Mouse (Mus musculus) neural tube, embryonic 13.5 days (tissue): ENCODE results near the gene Lsm10. TPM values are rescaled to one million over a fixed set of nuclear protein-coding genes. Genes with fewer than 3 reads are reported as not detected.

Source experiments
- ATAC-seq: fragments of 200-750 bp; cut with Nextera tagmentation; 2 replicates; pipeline ENCODE4 v1.8.0; 2017; ENCODE audit warnings: low read depth, mild to moderate bottlenecking, moderate TSS enrichment, moderate library complexity
- H3K27ac ChIP-seq: fragments of 300-500 bp; sonication (generic); replicated peaks from 2 replicates; pipeline ENCODE4 v1.5.1; 2015; ENCODE audit warnings: moderate library complexity, mild to moderate bottlenecking, inconsistent platforms
- H3K27me3 ChIP-seq: fragments of 300-500 bp; sonication (generic); 2 replicates; pipeline ENCODE4 v1.6.1; 2015; ENCODE audit warnings: mild to moderate bottlenecking, inconsistent platforms
- H3K36me3 ChIP-seq: fragments of 300-500 bp; sonication (generic); 2 replicates; pipeline ENCODE4 v1.6.1; 2015; ENCODE audit warnings: mild to moderate bottlenecking, inconsistent platforms
- H3K4me1 ChIP-seq: fragments of 300-500 bp; sonication (generic); replicated peaks from 2 replicates; pipeline ENCODE4 v1.6.1; 2015; ENCODE audit warnings: inconsistent platforms
- H3K4me2 ChIP-seq: fragments of 300-500 bp; sonication (generic); 2 replicates; pipeline ENCODE4 v1.6.1; 2015; ENCODE audit warnings: inconsistent platforms, mild to moderate bottlenecking, moderate library complexity
- H3K4me3 ChIP-seq: fragments of 300-500 bp; sonication (generic); 2 replicates; pipeline ENCODE4 v1.5.1; 2015; ENCODE audit warnings: mild to moderate bottlenecking, inconsistent platforms
- H3K9ac ChIP-seq: fragments of 300-500 bp; sonication (generic); 2 replicates; pipeline ENCODE4 v1.6.1; 2015; ENCODE audit warnings: moderate library complexity, mild to moderate bottlenecking, inconsistent platforms
- H3K9me3 ChIP-seq: fragments of 300-500 bp; sonication (generic); 2 replicates; pipeline ENCODE4 v1.6.1; 2016; ENCODE audit warnings: inconsistent platforms
- WGBS: fragments of 180-500 bp; shearing (Covaris S2); methylation state at CpG from one replicate; pipeline ENCODE4 v1.1.7; 2015; 5-methylcytosine and 5-hydroxymethylcytosine counted together
- polyA plus RNA-seq: library from polyadenylated mRNA; unstranded; fragments of >200 nt; fragmentation: Nextera tagmentation; extraction: Ambion mirVana; gene quantifications from 2 replicates; pipeline ENCODE4 v1.2.1, GENCODE M21; 2015

Lsm10 gene
- polyA plus RNA-seq, 1 experiment from 2014 or later = 47.7 TPM

- Histone ChIP-seq H3K4me2 (no peak overlapping the region), H3K27me3 (no peaks in the 10 kb centered on the region), H3K27ac (no peak overlapping the region), H3K36me3 (peaks cover 5% of the 10 kb centered on the region; the same call in 1 of the 2 replicates), H3K9me3 (no peaks in the 10 kb centered on the region), H3K4me3 (no peak overlapping the region), H3K4me1 (peaks cover 47% of the 10 kb centered on the region), H3K9ac (no peak overlapping the region)
- no peak for ATAC-seq
- 88% methylated on average over 3 of the region's 3 CpGs for WGBS
These were observed 4.3 kb downstream of the Lsm10 start for GRCm38 (mm10) chr4:126100764-126101163.

DNA sequence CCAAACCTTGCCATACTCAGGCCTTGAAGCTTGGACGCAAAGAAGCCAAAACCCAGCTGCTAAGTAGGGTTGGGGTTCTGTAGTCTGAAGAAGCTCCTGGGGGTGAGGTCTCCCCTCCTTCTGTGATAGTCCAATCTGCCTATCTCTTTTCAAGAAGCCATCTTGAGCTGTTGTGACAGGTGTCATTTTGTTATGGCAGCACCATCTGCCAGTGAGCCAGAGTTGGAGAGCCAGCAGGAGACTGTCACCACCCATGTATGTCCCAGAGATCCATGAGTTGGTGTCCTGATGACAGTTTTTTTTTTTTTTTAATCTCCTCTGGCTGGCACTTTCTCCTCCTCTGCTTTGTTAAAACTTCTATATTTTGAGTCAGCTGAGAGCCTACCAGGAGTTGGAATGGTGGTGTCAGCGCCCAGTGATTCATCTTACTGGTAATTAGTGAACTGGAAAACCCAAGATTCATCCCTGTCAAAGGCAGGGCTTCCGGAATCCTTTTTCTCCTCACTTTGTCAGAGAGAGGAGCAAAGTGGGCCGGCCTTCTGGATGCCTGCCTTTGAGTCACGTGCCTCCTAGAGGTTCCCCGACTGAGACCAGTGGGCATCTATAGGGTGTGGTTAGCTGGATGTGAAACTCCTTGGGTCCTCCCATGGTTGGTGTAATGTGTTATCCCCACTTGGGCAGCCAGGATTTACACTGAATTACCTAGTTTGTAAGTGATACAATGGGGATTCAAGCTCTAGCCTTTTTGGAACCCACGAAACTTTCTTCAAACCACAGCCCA lies 5.8 kb downstream of the Lsm10 start:
- Histone ChIP-seq H3K27ac (peak overlapping the region; percentile 91), H3K4me1 (peaks cover 51% of the 10 kb centered on the region), H3K4me3 (peak overlapping the region; percentile 92; the same call in 1 of the 2 replicates), H3K36me3 (peaks cover 5% of the 10 kb centered on the region; the same call in 1 of the 2 replicates), H3K9me3 (no peaks in the 10 kb centered on the region), H3K4me2 (peak overlapping the region; percentile 98), H3K9ac (0 out of 2 replicates have a peak overlapping the region, but pooled peaks have one; percentile 62), H3K27me3 (no peaks in the 10 kb centered on the region)
- no peak for ATAC-seq
- WGBS = 32% methylated on average over 7 of the region's 7 CpGs

DNA sequence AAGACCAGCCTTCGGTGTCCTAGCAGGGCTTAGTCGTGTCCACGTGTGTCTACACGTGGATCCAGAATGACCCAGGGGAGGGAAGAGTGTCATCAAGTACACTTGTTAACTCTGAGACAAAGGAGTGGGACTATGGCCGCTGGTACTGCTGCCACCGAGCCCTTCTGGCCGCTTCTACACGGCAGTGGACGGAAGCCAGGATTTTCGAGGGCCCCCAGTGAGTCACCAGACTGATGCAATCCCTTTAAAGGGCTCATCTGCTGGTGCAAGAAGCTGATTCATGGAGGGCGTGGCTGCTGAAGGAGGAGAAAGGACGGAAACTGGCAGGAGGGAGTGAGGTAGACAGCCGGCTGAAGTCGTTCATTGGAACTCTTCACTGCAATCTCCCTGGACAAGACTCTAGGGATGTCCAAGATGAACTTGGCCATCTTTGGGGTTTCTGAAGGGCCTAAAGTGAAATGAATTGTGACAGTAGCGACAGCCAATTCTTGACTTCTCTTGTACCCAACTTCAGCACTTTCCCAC lies 6.7 kb downstream of the Lsm10 start:
- peak; percentile 62 for ATAC-seq
- H3K36me3 ChIP-seq = peaks cover 5% of the 10 kb centered on the region; the same call in 1 of the 2 replicates
- no peaks in the 10 kb centered on the region for H3K27me3 ChIP-seq
- WGBS = under 1% methylated on average over 15 of the region's 15 CpGs
- H3K9ac ChIP-seq = peak overlapping the region; percentile 62
- peaks cover 48% of the 10 kb centered on the region for H3K4me1 ChIP-seq
- peak overlapping the region; percentile 92 for H3K4me3 ChIP-seq
- peak overlapping the region; percentile 98 for H3K4me2 ChIP-seq
- no peaks in the 10 kb centered on the region for H3K9me3 ChIP-seq
- H3K27ac ChIP-seq = peak overlapping the region; percentile 91

DNA sequence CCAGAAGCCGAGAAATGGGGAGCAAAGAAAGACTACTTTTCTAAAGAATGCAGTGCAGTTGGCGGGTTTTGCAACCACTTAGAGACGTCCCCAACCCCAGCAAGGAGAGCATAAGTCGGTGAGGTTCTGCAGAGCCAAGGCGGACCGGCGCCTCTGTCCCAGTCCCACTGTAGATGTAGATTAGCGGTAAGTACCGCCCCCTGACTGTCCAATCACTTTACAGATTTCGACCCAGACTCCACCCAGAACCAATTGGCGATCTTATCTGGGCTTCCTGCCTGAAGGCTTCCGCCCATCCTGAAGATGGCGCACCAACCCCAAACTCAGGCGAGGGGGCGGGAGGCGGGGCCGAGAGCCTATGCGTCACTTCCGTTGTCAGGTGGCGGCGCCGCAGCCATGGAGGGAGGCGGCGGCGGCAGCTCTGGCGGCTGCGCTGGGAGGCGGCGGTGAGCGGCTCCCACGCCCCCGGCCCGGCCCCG lies 7.2 kb downstream of the Lsm10 start, which contains the start of gene Stk40:
Gene Stk40, plus strand, starts transcription at position 368 of the 479 bp plus-strand sequence.
- no peaks in the 10 kb centered on the region for H3K9me3 ChIP-seq
- peak within 1 kb of the TSS; percentile 94 for H3K9ac ChIP-seq
- WGBS = under 1% methylated on average over 31 of the region's 34 CpGs
- H3K4me1 ChIP-seq = peaks cover 53% of the 10 kb centered on the region
- ATAC-seq = peak; percentile 97
- peaks cover 5% of the 10 kb centered on the region; the same call in 1 of the 2 replicates for H3K36me3 ChIP-seq
- peak within 1 kb of the TSS; percentile 92 for H3K4me3 ChIP-seq
- H3K27me3 ChIP-seq = no peaks in the 10 kb centered on the region
- peak within 1 kb of the TSS; percentile 91 for H3K27ac ChIP-seq
- peak within 1 kb of the TSS; percentile 98 for H3K4me2 ChIP-seq

GRCm38 (mm10) chr4:126104261-126105075 lies 8.0 kb downstream of the Lsm10 start:
- peak; percentile 55 for ATAC-seq
- H3K27me3 ChIP-seq = no peaks in the 10 kb centered on the region
- peak overlapping the region; percentile 92 for H3K4me3 ChIP-seq
- peak overlapping the region; percentile 98 for H3K4me2 ChIP-seq
- WGBS = 4% methylated on average over 34 of the region's 34 CpGs
- H3K36me3 ChIP-seq = no peaks in the 10 kb centered on the region
- H3K9ac ChIP-seq = peak overlapping the region; percentile 94
- peak overlapping the region; percentile 71 for H3K27ac ChIP-seq
- H3K9me3 ChIP-seq = no peaks in the 10 kb centered on the region
- H3K4me1 ChIP-seq = peaks cover 60% of the 10 kb centered on the region

DNA sequence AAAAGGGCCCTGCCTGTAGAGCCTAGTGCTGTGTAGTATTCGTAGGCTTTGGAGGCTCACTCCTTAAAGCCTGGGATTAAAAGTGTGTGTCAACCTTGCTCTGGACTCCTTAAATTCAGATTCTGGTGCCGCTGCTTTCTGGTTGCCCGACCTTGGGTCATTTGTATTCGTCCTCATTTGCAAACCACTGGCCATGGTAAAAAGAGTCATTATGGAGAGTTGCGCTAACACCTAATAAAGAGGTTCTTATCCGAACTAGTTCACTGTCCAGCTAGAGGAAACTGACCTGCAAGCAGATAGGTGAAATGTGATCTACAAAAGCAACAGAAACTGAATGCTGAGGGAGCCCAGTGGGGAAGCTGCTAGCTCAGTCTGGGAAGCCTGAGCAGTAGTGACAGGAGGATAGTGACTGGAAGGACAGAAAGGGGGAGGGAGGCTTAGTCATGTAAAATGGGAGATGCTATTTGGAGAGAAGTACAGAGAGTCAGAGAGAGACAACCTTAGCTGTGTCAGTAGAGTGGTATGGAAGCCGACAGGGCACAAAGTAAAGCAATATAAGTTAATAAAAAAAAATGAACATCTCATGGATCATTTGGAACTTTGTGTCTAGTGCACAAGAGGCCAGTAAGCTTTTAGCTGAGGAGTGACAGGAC lies 8.8 kb downstream of the Lsm10 start:
- no peaks in the 10 kb centered on the region for H3K9me3 ChIP-seq
- peak overlapping the region; percentile 98 for H3K4me2 ChIP-seq
- peaks cover 68% of the 10 kb centered on the region for H3K4me1 ChIP-seq
- H3K36me3 ChIP-seq = no peaks in the 10 kb centered on the region
- H3K9ac ChIP-seq = peak overlapping the region; percentile 94
- no peaks in the 10 kb centered on the region for H3K27me3 ChIP-seq
- 55% methylated on average over 7 of the region's 7 CpGs for WGBS
- peak overlapping the region; percentile 92 for H3K4me3 ChIP-seq
- no peak overlapping the region for H3K27ac ChIP-seq
- no peak for ATAC-seq

DNA sequence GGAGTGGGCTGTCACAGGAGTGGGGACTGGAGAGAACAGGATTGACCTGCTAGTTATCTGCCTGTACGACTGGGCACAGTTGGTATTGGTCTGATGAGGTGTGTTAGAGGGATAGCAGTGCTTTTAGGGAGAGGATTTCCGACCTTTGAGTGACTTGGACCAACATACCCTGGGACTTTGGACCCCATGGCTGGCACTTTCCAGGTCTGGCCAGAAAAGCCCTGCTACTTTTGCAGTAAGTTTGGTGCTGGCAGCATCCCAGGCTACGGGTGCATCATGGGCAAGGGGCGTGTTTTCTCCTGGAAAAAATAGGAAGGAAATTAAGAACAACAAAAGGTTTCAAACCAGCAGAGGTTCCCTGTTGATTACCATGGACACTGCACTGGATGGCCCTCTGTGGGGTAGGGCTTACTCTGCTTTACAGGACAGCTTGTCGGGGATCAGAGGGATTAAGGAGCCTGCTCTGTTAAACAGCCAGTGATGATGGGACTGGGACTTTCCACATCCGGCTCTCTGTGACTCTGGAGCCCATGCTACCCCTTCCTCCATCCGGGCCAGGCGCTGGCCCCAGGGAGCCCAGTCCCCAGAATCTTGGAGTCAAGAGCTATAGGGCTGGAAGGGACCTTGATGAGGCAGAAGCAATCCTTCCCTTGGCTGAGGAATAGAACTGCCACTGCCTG lies 11.8 kb downstream of the Lsm10 start:
- Histone ChIP-seq H3K9me3 (no peaks in the 10 kb centered on the region), H3K27ac (peak overlapping the region; percentile 42; the same call in 1 of the 2 replicates), H3K27me3 (no peaks in the 10 kb centered on the region), H3K9ac (peak overlapping the region; percentile 43; the same call in 1 of the 2 replicates), H3K4me1 (peaks cover 75% of the 10 kb centered on the region), H3K36me3 (no peaks in the 10 kb centered on the region), H3K4me2 (no peak overlapping the region), H3K4me3 (no peak overlapping the region)
- 64% methylated on average over 8 of the region's 8 CpGs for WGBS
- no peak for ATAC-seq

DNA sequence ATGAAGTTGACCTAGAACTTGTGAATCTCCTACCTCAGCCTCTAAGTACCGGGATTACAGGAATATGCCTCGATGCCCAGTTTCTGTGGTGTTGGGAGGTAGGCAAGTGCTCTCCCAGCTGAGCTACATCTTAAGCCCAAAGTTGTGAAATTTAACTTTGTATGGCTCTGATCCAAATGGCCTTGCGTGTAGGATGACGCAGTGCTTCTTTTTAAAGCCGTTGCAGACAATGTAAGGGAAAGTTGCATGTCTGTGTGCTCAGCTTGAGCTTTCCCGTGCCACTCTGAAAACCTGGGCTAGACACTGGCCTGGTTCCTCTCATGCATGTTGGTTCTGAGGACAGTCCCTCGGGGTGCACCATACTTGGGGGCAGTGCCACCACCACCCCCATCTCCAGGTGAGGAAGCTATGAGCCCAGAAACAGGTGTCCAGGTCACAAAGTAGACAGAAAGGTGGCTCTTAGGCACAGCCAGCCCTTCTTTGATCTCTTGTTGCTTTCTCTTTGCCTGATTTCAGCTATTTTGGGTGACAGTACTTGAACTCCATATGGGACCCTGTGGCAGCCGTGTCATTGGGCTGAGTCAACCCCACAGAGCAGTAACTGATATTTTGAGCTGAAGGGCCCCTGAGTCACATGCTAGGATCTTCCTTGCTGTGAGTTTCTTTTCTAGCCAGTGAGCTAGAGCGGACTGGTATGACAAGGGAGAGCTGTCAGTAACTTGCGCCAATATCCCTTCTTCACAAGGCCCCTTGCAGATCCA lies 13.4 kb downstream of the Lsm10 start:
- ATAC-seq = no peak
- Histone ChIP-seq H3K27ac (peak overlapping the region; percentile 85), H3K9ac (peak overlapping the region; percentile 35; the same call in 1 of the 2 replicates), H3K9me3 (no peaks in the 10 kb centered on the region), H3K4me3 (no peak overlapping the region), H3K4me1 (peaks cover 75% of the 10 kb centered on the region), H3K36me3 (no peaks in the 10 kb centered on the region), H3K27me3 (no peaks in the 10 kb centered on the region), H3K4me2 (peak overlapping the region; percentile 35)
- 79% methylated on average over 10 of the region's 10 CpGs for WGBS

DNA sequence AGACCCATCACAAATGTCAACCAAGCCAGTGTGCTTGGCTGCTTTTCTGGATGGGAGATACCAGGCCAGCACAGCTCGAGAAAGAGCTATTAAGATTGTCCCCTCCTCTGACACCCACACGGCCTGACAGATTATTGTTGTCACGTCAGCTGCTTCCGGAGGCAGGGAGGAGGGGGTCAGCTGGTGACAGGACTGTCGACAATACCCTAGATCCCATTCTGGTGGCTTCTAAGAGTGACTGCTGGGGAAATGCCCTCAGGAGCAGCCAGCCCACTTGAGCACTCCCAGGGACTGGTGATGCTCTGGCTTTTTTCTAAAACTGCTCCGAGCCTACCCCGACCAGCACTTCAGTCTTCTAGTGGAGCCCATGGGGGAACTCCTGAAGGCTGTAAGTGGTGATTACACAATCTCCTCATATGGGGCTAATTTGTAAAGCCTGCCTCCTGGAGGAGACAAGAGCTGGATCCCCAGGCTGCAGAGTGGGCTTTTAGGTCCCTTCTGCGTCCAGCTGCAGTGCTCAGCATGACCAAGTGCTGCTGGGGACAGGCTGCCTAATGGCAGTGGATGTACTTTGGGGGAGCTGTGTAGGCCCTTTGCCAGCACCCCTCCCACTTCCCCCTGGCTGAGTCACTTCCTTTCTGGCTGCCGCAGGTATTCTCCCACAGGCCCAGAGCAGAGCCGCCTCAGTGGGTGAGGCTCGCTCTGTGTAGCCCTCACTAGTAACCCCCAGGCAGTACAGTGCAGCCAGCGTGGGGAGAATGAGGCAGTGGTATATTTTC lies 14.1 kb downstream of the Lsm10 start:
- Histone ChIP-seq H3K27ac (peak overlapping the region; percentile 85), H3K36me3 (no peaks in the 10 kb centered on the region), H3K4me3 (no peak overlapping the region), H3K27me3 (no peaks in the 10 kb centered on the region), H3K9me3 (no peaks in the 10 kb centered on the region), H3K4me2 (peak overlapping the region; percentile 35), H3K4me1 (peaks cover 72% of the 10 kb centered on the region), H3K9ac (peak overlapping the region; percentile 50)
- ATAC-seq = peak; percentile 70
- WGBS = 7% methylated on average over 12 of the region's 12 CpGs

GRCm38 (mm10) chr4:126111153-126111549 lies 14.7 kb downstream of the Lsm10 start:
- no peak for ATAC-seq
- 25% methylated on average over 7 of the region's 7 CpGs for WGBS
- Histone ChIP-seq H3K27me3 (no peaks in the 10 kb centered on the region), H3K9ac (peak overlapping the region; percentile 50), H3K9me3 (no peaks in the 10 kb centered on the region), H3K4me2 (peak overlapping the region; percentile 35), H3K27ac (peak overlapping the region; percentile 85), H3K4me3 (no peak overlapping the region), H3K36me3 (no peaks in the 10 kb centered on the region), H3K4me1 (peaks cover 72% of the 10 kb centered on the region)
